Mouse (Mus musculus) C2C12 (cell line): ENCODE data around the gene Uso1. TPM values are rescaled to one million over a fixed set of nuclear protein-coding genes. Genes with fewer than 3 reads are reported as not detected.

Experiments used
- H3K27me3 ChIP-seq: one replicate; pipeline ENCODE4 v1.6.1; 2011; ENCODE audit not compliant: control insufficient read depth, insufficient read depth, insufficient read length
- H3K36me3 ChIP-seq: one replicate; pipeline ENCODE4 v1.6.1; 2011; ENCODE audit not compliant: control insufficient read depth, insufficient read depth
- H3K4me3 ChIP-seq: one replicate; pipeline ENCODE4 v1.5.1; 2011; ENCODE audit warnings: mild to moderate bottlenecking, control low read depth; ENCODE audit not compliant: poor library complexity, insufficient read depth, severe bottlenecking
- H3K79me2 ChIP-seq: one replicate; pipeline ENCODE4 v1.6.1; 2011; ENCODE audit not compliant: control insufficient read depth, insufficient read depth
- H3K79me3 ChIP-seq: one replicate; pipeline ENCODE4 v1.6.1; 2011; ENCODE audit warnings: low read depth, control low read depth
- H3ac ChIP-seq: one replicate; pipeline ENCODE3; 2011; ENCODE audit warnings: low read depth; ENCODE audit not compliant: control insufficient read depth, insufficient read length
- CEBPB ChIP-seq: IDR thresholded peaks from one replicate; pipeline ENCODE4 v1.6.1; 2011; ENCODE audit warnings: low read depth, mild to moderate bottlenecking, control low read depth, moderate library complexity
- CTCF ChIP-seq: IDR thresholded peaks from one replicate; pipeline ENCODE4 v1.5.1; 2011; ENCODE audit not compliant: control insufficient read depth, insufficient read depth, insufficient read length
- FOSL1 ChIP-seq: IDR thresholded peaks from one replicate; pipeline ENCODE4 v1.8.0; 2011; ENCODE audit warnings: mild to moderate bottlenecking, low read length; ENCODE audit not compliant: poor library complexity, insufficient read depth, severe bottlenecking
- MAX ChIP-seq: IDR thresholded peaks from one replicate; pipeline ENCODE4 v1.6.1; 2011; ENCODE audit warnings: mild to moderate bottlenecking, control low read depth
- MYOD1 ChIP-seq: IDR thresholded peaks from one replicate; pipeline ENCODE4 v1.6.1; 2011; ENCODE audit warnings: low read depth; ENCODE audit not compliant: control insufficient read depth, insufficient read length
- MYOG ChIP-seq: IDR thresholded peaks from one replicate; pipeline ENCODE4 v1.6.1; 2011; ENCODE audit not compliant: control insufficient read depth, insufficient read length; ENCODE audit errors: extremely low read depth
- USF1 ChIP-seq: IDR thresholded peaks from one replicate; pipeline ENCODE4 v1.6.1; 2011; ENCODE audit warnings: low read depth, mild to moderate bottlenecking, control low read depth, moderate library complexity
- polyA plus RNA-seq: library from polyadenylated mRNA; unstranded; fragments of >200 nt; fragmentation: generic; extraction: Trizol; gene quantifications from one replicate; pipeline ENCODE4 v1.2.1, GENCODE M21; 2012; ENCODE audit warnings: missing spikeins

Gene Uso1
- polyA plus RNA-seq, 1 experiment = 27.3 TPM

- Histone ChIP-seq H3ac (no peak overlapping the region), H3K36me3 (no peaks in the 10 kb centered on the region), H3K4me3 (no peak overlapping the region), H3K27me3 (no peaks in the 10 kb centered on the region), H3K79me3 (no peaks in the 10 kb centered on the region), H3K79me2 (no peaks in the 10 kb centered on the region)
- TF ChIP-seq MYOD1 (peak; percentile 56), CEBPB (no peak), MAX (no peak), USF1 (no peak), CTCF (peak; percentile 63)
Measured at GRCm38 (mm10) chr5:92117823-92118403, 19.8 kb upstream of the Uso1 start.

GRCm38 (mm10) chr5:92121636-92122035 is 16.1 kb upstream of the Uso1 start:
- Histone ChIP-seq H3ac (no peak overlapping the region), H3K79me2 (no peaks in the 10 kb centered on the region), H3K36me3 (no peaks in the 10 kb centered on the region), H3K27me3 (no peaks in the 10 kb centered on the region), H3K4me3 (no peak overlapping the region), H3K79me3 (no peaks in the 10 kb centered on the region)
- TF ChIP-seq MYOG = no peak
- no peak for TF ChIP-seq USF1
- no peak for TF ChIP-seq MYOD1
- TF ChIP-seq CTCF = no peak
- no peak for TF ChIP-seq MAX
- TF ChIP-seq FOSL1 = no peak
- no peak for TF ChIP-seq CEBPB

GRCm38 (mm10) chr5:92125446-92125845 is 12.3 kb upstream of the Uso1 start:
- no peak for TF ChIP-seq MYOG
- TF ChIP-seq FOSL1 = no peak
- no peak for TF ChIP-seq CEBPB
- TF ChIP-seq MYOD1 = no peak
- no peak for TF ChIP-seq CTCF
- TF ChIP-seq USF1 = no peak
- TF ChIP-seq MAX = no peak
- H3K27me3 ChIP-seq = no peaks in the 10 kb centered on the region
- peaks cover 3% of the 10 kb centered on the region for H3K79me3 ChIP-seq
- H3K36me3 ChIP-seq = no peaks in the 10 kb centered on the region
- H3K4me3 ChIP-seq = no peak overlapping the region
- H3K79me2 ChIP-seq = no peaks in the 10 kb centered on the region
- no peak overlapping the region for H3ac ChIP-seq

GRCm38 (mm10) chr5:92127141-92127625 is 10.6 kb upstream of the Uso1 start:
- peaks cover 3% of the 10 kb centered on the region for H3K79me3 ChIP-seq
- peak overlapping the region; percentile 41 for H3ac ChIP-seq
- no peaks in the 10 kb centered on the region for H3K36me3 ChIP-seq
- H3K4me3 ChIP-seq = no peak overlapping the region
- H3K27me3 ChIP-seq = no peaks in the 10 kb centered on the region
- no peak for TF ChIP-seq CEBPB
- TF ChIP-seq MAX = no peak
- no peak for TF ChIP-seq USF1
- TF ChIP-seq FOSL1 = no peak
- TF ChIP-seq MYOG = no peak
- TF ChIP-seq MYOD1 = no peak
- no peak for TF ChIP-seq CTCF
- no peaks in the 10 kb centered on the region for H3K79me2 ChIP-seq

GRCm38 (mm10) chr5:92127751-92128150 is 10.0 kb upstream of the Uso1 start:
- no peak overlapping the region for H3ac ChIP-seq
- no peaks in the 10 kb centered on the region for H3K36me3 ChIP-seq
- H3K79me3 ChIP-seq = peaks cover 3% of the 10 kb centered on the region
- H3K4me3 ChIP-seq = no peak overlapping the region
- H3K27me3 ChIP-seq = no peaks in the 10 kb centered on the region
- TF ChIP-seq MYOD1 (no peak), CTCF (no peak), USF1 (no peak), MYOG (no peak), CEBPB (no peak), MAX (no peak), FOSL1 (no peak)
- H3K79me2 ChIP-seq = no peaks in the 10 kb centered on the region

- H3ac ChIP-seq = no peak overlapping the region
- H3K4me3 ChIP-seq = no peak overlapping the region
- H3K79me2 ChIP-seq = no peaks in the 10 kb centered on the region
- H3K27me3 ChIP-seq = no peaks in the 10 kb centered on the region
- TF ChIP-seq MYOG = no peak
- no peak for TF ChIP-seq MYOD1
- peak; percentile 39 for TF ChIP-seq MAX
- H3K36me3 ChIP-seq = no peaks in the 10 kb centered on the region
- H3K79me3 ChIP-seq = peaks cover 3% of the 10 kb centered on the region
Measured at GRCm38 (mm10) chr5:92128570-92128969, 9.2 kb upstream of the Uso1 start.
